Comparison of ENCODE assay signal across 8 mouse cellular contexts in the genomic region with DNA sequence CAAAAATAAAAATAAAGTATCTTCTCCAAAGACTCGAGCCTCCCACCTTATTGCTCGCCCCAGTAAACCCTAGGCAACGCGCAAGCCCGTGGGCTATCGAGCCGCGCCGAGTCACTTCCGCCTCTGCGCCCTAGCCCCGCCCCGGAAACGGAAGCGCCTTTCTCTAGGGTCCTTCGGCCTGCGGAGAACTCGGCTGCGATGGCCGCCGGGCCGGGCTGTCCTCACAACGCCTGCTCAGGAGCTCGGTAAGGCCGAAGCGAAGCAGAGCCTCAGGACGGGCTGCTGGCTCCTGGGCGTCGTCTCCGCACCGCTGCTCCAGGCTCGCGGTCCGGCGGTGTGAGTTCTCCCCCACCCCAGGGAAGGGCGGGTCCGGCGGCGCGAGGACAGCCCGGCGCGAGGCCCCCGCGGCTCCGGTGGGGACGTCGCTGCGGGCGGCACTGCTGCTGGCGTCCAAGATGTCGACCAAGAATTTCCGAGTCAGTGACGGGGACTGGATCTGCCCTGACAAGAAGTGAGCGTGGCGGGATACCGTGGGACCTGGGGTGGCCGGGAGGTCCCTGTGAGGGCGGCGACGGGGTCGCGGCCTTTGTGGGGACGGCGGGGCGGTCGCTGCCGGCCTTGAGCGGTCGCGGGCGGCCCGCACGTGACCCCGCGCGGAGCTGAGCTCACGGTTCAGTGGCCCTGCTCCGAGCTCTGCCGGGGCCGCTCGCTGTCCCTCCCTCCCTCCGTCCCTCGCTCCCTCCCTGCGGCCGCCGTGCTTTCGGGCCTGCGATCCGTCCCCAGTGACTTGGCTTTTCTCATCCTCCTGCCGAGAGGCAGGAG. TPM values are rescaled to one million over a fixed set of nuclear protein-coding genes. Genes with fewer than 3 reads are reported as not detected.
DNase-seq lines count a peak whose midpoint lies in the region; ATAC-seq and TF ChIP-seq lines count a peak whose summit lies in the region.

A gene (plus strand): TSS at position 197 of the 822 bp plus-strand sequence.

- TF ChIP-seq CTCF in thymus, adult 2 months (IDR thresholded peaks at IDR 0.05; ENCODE audit: borderline replicate concordance, control insufficient read depth, extremely low read depth, insufficient read depth, low read length, poor library complexity), result peak; percentile 33; the same call in 1 of the 2 replicates

- H3K27ac ChIP-seq in lung, embryonic 16.5 days (ENCODE audit: low read length), result peak within 1 kb of the TSS; percentile 85
- H3K27ac ChIP-seq in thymus, adult 2 months (ENCODE audit: control insufficient read depth, insufficient read depth, low read length), result no peak within 1 kb of the TSS

- H3K9ac ChIP-seq in lung, embryonic 16.5 days (ENCODE audit: low read length), result peak within 1 kb of the TSS; percentile 95

- WGBS in lung, embryonic 16.5 days, result under 1% methylated on average over 87 of the region's 91 CpGs
- WGBS in thymus, adult 2 months, result under 1% methylated on average over 90 of the region's 91 CpGs

- peaks cover 24% of the 10 kb centered on the region for H3K27me3 ChIP-seq in lung, embryonic 16.5 days (ENCODE audit: control insufficient read depth, insufficient read depth, low read depth, low read length)
- H3K27me3 ChIP-seq in thymus, adult 2 months (ENCODE audit: control insufficient read depth, insufficient read depth, low read length), result no peaks in the 10 kb centered on the region

- peak; percentile 55 for TF ChIP-seq POLR2A in thymus, adult 2 months (IDR thresholded peaks at IDR 0.05; ENCODE audit: control insufficient read depth, extremely low read depth, insufficient read depth, low read length, poor library complexity)

- H3K9me3 ChIP-seq in lung, embryonic 16.5 days (ENCODE audit: control insufficient read depth, low read length), result no peaks in the 10 kb centered on the region

- peak within 1 kb of the TSS; percentile 79 for H3K4me3 ChIP-seq in lung, embryonic 16.5 days (ENCODE audit: low read length)
- H3K4me3 ChIP-seq in thymus, adult 2 months (ENCODE audit: control insufficient read depth, insufficient read depth, low read length), result peak within 1 kb of the TSS; percentile 81

- H3K36me3 ChIP-seq in lung, embryonic 16.5 days (ENCODE audit: control insufficient read depth, insufficient read depth, low read length), result peaks cover 5% of the 10 kb centered on the region; the same call in 1 of the 2 replicates
- H3K36me3 ChIP-seq in thymus, adult 2 months (ENCODE audit: control insufficient read depth, insufficient read depth, low read length), result peaks cover 6% of the 10 kb centered on the region; the same call in 1 of the 2 replicates

- peaks cover 4% of the 10 kb centered on the region for H3K4me1 ChIP-seq in lung, embryonic 16.5 days (replicated peaks; ENCODE audit: control insufficient read depth, insufficient read depth, low read length)
- no peaks in the 10 kb centered on the region for H3K4me1 ChIP-seq in thymus, adult 2 months (replicated peaks; ENCODE audit: control insufficient read depth, insufficient read depth, low read length)

- peak; percentile 95 for DNase-seq in Muller cell, postnatal 12 days (ENCODE audit: inconsistent ontology term)
- DNase-seq in cerebellum, adult 9-10 months, result peak; percentile 93
- peak; percentile 93 for DNase-seq in layer of hippocampus, adult 9-11 months
- DNase-seq in ovary, adult 18-20 months (ENCODE audit: low spot score), result peak; percentile 82
- DNase-seq in thymus, adult 2 months, result peak; percentile 93

- ATAC-seq in frontal cortex, adult (ENCODE audit: low TSS enrichment), result peak; percentile 96
- peak; percentile 89 to 94 for ATAC-seq in hematopoietic stem cell, adult 5-6 weeks (replicated peaks in 1 of 2; ENCODE audit: insufficient read depth in 1 of 2, low FRiP score in 2 of 2, low TSS enrichment in 1 of 2, low read depth in 1 of 2, poor library complexity in 2 of 2, severe bottlenecking in 2 of 2)
- peak; percentile 96 for ATAC-seq in lung, embryonic 16.5 days (ENCODE audit: low read depth)

- peak within 1 kb of the TSS; percentile 85 for H3K4me2 ChIP-seq in lung, embryonic 16.5 days (ENCODE audit: low read depth, low read length)

RNA-seq across cellular contexts. Expression of the gene that starts here (rescaled TPM):
- total RNA-seq in hematopoietic stem cell, adult 5-6 weeks (2017), result 245 and 274 TPM in 2 replicates
- polyA plus RNA-seq in lung, embryonic 16.5 days (2015; fragmentation: Nextera tagmentation; extraction: Ambion mirVana), result 77.7 and 99.1 TPM in 2 replicates
- 9.4 and 11.2 TPM in 2 replicates for polyA plus RNA-seq in thymus, adult 2 months (2012; rRNA removed)
